Mouse (Mus musculus): ENCODE measurements around the gene Dip2b. TPM values are rescaled to one million over a fixed set of nuclear protein-coding genes. Genes with fewer than 3 reads are reported as not detected.

The Dip2b gene
- total and polyA plus RNA-seq, 3 experiments: 13.9 to 68.9 (median 15.4) TPM

GRCm38 (mm10) chr15:100190083-100190482, 151.6 kb downstream of the Dip2b start:
- no peaks in the 10 kb centered on the region for H3K27me3 ChIP-seq (ENCODE audit: control insufficient read depth in 1 of 2, insufficient read depth in 2 of 2, low read length in 2 of 2)
- H3K4me3 ChIP-seq (ENCODE audit: control insufficient read depth in 1 of 2, insufficient read depth in 1 of 2, low read depth in 2 of 2, low read length in 2 of 2): no peak overlapping the region
- no peaks in the 10 kb centered on the region for H3K9me3 ChIP-seq (replicated peaks; ENCODE audit: insufficient read depth, low read length)
- DNase-seq (ENCODE audit: low read depth, low spot score): no peak
- peaks cover 5 to 30% of the 10 kb centered on the region in 2 experiments; a peak in 3 of 4 replicates for H3K36me3 ChIP-seq (ENCODE audit: control insufficient read depth in 1 of 2, insufficient read depth in 2 of 2, low read length in 2 of 2)
- TF ChIP-seq RAD21 (IDR thresholded peaks at IDR 0.05; ENCODE audit: low read depth, low read length) (no peak), UBTF (IDR thresholded peaks at IDR 0.05; ENCODE audit: borderline replicate concordance, insufficient read depth, low read depth, low read length) (no peak), GABPA (IDR thresholded peaks at IDR 0.05; ENCODE audit: low read depth, low read length) (no peak), ELF1 (IDR thresholded peaks at IDR 0.05; ENCODE audit: low read depth, low read length) (no peak), MAFK (IDR thresholded peaks at IDR 0.05; ENCODE audit: borderline replicate concordance, low read depth, low read length) (no peak), SMC3 (IDR thresholded peaks at IDR 0.05; ENCODE audit: low read depth, low read length) (no peak), ZKSCAN1 (IDR thresholded peaks at IDR 0.05; ENCODE audit: low read depth, low read length) (no peak), TAL1 (IDR thresholded peaks at IDR 0.05; ENCODE audit: low read length) (no peak), POLR2AphosphoS2 (IDR thresholded peaks at IDR 0.05; ENCODE audit: low read length) (no peak), TCF12 (IDR thresholded peaks at IDR 0.05; ENCODE audit: low read depth, low read length) (no peak)
- H3K27ac ChIP-seq (ENCODE audit: control insufficient read depth, low read depth, low read length): no peak overlapping the region
- no peaks in the 10 kb centered on the region for H3K79me2 ChIP-seq (ENCODE audit: control insufficient read depth, insufficient read depth, low read length, poor library complexity)
- peaks cover 7 to 26% of the 10 kb centered on the region in 2 experiments for H3K4me1 ChIP-seq (ENCODE audit: control insufficient read depth in 1 of 2, insufficient read depth in 2 of 2, low read length in 2 of 2)
- H3K9ac ChIP-seq (ENCODE audit: control insufficient read depth, low read depth, low read length, poor library complexity, severe bottlenecking): no peak overlapping the region

- Histone ChIP-seq H3K4me3 (ENCODE audit: control insufficient read depth in 1 of 2, insufficient read depth in 1 of 2, low read depth in 2 of 2, low read length in 2 of 2) (no peak overlapping the region), H3K9me3 (replicated peaks; ENCODE audit: insufficient read depth, low read length) (no peaks in the 10 kb centered on the region), H3K4me1 (ENCODE audit: control insufficient read depth in 1 of 2, insufficient read depth in 2 of 2, low read length in 2 of 2) (no peaks in the 10 kb centered on the region), H3K36me3 (ENCODE audit: control insufficient read depth in 1 of 2, insufficient read depth in 2 of 2, low read length in 2 of 2) (peaks cover 0 to 2% of the 10 kb centered on the region in 2 experiments; a peak in 1 of 4 replicates), H3K27ac (ENCODE audit: control insufficient read depth, low read depth, low read length) (no peak overlapping the region), H3K79me2 (ENCODE audit: control insufficient read depth, insufficient read depth, low read length, poor library complexity) (no peaks in the 10 kb centered on the region), H3K9ac (ENCODE audit: control insufficient read depth, low read depth, low read length, poor library complexity, severe bottlenecking) (no peak overlapping the region), H3K27me3 (ENCODE audit: control insufficient read depth in 1 of 2, insufficient read depth in 2 of 2, low read length in 2 of 2) (no peaks in the 10 kb centered on the region)
- no peak for TF ChIP-seq ETS1 (IDR thresholded peaks at IDR 0.05; ENCODE audit: low read depth, low read length)
- no peak for TF ChIP-seq USF2 (IDR thresholded peaks at IDR 0.05; ENCODE audit: borderline replicate concordance in 1 of 2, insufficient read depth in 1 of 2, low read depth in 1 of 2, low read length in 2 of 2)
- no peak for TF ChIP-seq ZNF384 (IDR thresholded peaks at IDR 0.05; ENCODE audit: low read depth, low read length)
- no peak for TF ChIP-seq USF1 (IDR thresholded peaks at IDR 0.05; ENCODE audit: low read depth, low read length)
- no peak for TF ChIP-seq JUND (IDR thresholded peaks at IDR 0.05; ENCODE audit: low read depth, low read length)
- no peak for TF ChIP-seq MXI1 (IDR thresholded peaks at IDR 0.05; ENCODE audit: low read depth, low read length)
- TF ChIP-seq ZC3H11A (IDR thresholded peaks at IDR 0.05; ENCODE audit: low read depth, low read length): no peak
- TF ChIP-seq NRF1 (IDR thresholded peaks at IDR 0.05; ENCODE audit: insufficient read depth, low read depth, low read length, poor library complexity, severe bottlenecking): no peak
- no peak for TF ChIP-seq POLR2AphosphoS2 (IDR thresholded peaks at IDR 0.05; ENCODE audit: low read length)
- TF ChIP-seq SIN3A (IDR thresholded peaks at IDR 0.05; ENCODE audit: low read length): no peak
- TF ChIP-seq MAX (IDR thresholded peaks at IDR 0.05; ENCODE audit: low read length): no peak
- TF ChIP-seq TCF12 (IDR thresholded peaks at IDR 0.05; ENCODE audit: low read depth, low read length): no peak
- no peak for TF ChIP-seq KAT2A (conservative IDR thresholded peaks at IDR 0.05; ENCODE audit: low read depth, low read length)
- DNase-seq (ENCODE audit: low read depth, low spot score): no peak
These were observed 160.7 kb downstream of the Dip2b start for GRCm38 (mm10) chr15:100198983-100199745.
